Mouse (Mus musculus): ENCODE measurements around the gene Dapk2.

Gene Dapk2

DNA sequence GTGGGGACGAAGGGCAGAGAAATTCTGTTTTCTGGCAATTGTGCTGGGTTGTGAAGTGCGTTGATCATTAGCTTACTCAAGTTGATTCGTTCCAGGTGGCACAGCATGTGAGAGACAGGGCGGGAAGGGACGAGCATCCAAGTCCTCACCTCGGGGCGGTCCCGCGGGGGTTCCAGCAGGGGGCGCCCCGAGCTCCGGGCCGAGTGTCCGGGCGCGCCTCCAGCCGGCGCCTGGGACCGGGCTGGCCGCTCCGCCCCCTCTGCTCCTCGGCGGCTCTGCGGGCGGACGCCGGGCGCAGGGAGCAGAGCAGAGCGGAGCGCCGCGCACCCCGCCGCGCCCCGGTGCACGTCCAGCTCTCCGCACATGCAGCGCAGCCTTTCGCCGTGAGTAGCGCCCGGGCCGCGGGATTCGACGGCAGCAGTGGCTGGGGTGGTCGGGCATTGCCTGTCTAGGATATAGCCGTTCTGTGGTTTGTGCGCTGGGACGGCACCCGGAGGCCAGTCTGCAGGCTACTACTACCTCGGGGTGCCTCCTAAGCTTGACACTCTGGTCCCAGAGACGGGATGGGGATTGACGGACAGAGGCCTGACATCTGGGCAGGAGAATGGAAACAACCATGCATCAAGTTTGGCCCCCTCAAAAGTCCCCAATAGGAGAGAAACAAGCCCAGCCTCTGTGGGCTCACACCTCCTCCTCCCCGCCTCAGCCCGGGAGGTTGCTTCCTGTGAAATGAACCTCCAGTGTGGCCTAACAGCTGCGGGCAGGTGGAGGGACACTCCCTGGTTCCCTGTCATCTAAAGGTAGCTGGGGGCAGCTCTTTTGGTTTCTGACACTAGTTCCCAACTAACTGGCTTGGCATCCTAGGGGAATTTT lies at the start of gene Dapk2:
TSS of gene Dapk2 (plus strand) at position 266 of the 873 bp plus-strand sequence.
- peak; percentile 55 for DNase-seq

DNA sequence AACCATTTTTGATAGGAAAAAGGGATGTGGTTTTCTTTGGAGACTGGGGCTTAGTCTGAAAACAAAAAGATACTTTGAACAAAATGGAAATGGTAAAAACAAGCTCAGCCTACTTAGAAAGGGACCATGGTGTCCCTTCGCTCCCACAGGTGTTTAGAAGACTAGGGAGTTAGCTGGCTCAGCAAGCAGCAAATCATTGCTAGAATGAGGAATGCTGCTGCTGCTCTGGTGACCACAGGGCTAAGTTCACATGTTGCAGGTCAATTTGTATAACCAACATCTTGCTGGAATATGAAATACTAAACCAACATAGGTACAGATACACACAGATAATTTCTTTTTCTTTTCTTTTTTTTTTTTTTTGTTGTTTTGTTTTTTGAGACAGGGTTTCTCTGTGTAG lies 48.4 kb upstream of the Dapk2 start:
- no peak for DNase-seq

DNA sequence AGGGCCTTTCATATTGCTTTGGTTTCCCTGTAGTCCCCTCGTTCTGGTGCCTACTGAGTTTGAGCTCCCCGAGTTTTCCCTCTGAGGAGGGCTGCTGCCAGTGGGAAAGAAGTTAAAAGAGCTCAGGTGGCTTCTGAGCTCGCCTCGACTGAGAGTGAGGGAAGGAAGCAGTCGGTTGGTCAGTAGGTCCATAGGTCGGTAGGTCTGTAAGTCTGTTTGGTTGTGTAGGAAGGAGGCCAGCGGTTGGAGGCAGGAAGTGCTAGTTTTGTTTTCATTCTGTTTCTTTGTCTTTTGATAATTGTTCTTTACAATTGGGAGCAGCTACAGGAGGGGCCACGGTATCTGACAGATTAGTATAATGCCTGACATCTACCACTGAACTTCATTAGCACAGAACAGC lies 47.9 kb upstream of the Dapk2 start:
- no peak for DNase-seq

DNA sequence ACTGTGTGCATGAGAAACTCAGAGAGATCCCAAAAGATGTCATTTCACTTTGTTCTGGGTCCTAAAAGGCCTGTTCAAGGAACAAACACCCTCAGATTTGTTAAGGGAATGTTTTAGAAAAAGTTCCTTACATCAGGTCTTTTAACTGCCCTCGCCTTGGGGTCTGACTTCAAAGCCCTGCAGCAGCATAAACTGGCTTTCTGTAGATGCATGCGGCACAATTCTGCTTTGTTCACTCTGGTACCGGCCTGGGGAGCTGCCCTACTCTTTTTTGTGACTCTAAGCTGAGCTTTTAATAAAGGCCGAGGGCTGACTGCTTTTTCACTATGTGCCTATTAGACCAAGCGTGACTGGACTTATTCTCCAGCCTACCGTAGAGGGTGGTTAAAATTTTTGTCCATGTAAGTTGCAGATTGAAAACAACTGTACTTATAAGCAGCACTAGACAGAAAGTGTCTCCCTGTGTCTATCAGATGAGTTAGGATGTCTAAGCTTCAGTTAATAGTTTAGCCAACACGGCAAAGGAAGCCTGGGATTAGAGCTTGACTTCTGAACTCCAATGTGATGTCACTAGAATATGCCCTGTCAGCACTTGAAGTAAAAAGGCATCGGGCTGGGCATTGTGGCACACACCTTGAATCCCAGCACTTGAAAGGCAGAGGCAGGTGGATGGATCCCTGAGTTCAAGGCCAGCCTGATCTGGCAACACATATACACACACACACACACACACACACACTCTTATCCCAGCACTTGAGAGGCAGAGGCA lies 47.2 kb upstream of the Dapk2 start:
- DNase-seq, result no peak

DNA sequence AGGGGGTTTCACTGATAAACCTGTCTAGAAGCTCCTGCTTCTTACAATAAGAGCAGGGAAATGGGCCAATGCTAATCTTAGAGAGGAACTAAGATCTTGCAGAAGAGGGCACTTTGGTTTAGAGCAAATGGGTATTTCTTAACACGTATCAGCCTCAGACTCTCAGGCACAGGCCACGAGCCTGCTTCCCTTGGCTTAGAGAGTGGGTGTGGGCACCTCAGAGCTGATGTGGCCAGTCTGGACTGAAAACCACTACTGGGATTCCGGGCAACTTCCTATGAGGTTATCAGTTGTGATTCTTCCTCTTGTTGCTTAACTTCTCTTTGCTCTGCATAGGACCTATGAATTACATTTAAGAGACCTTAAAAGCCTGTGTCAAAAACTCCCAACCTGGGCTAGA lies 43.7 kb upstream of the Dapk2 start:
- DNase-seq, result no peak

DNA sequence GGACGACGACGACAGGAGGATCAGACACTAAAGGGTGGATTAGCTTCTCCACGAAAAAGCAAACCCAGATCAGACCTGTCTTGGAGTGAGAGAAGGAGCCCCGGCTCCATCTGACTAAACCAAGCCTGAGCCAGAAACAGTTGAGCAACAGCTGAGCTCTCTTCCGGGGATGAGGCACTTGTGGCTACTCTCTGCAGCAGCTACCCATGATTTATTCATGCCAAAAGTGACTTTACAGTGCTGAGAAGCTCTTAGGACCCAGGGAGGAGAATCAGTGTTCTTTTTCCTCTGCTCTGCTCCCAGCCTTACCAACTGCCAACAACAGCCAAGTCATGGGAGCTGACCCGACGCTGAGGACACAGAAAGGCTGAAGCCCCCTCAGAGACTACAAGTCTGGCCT lies 41.1 kb upstream of the Dapk2 start:
- no peak for DNase-seq

DNA sequence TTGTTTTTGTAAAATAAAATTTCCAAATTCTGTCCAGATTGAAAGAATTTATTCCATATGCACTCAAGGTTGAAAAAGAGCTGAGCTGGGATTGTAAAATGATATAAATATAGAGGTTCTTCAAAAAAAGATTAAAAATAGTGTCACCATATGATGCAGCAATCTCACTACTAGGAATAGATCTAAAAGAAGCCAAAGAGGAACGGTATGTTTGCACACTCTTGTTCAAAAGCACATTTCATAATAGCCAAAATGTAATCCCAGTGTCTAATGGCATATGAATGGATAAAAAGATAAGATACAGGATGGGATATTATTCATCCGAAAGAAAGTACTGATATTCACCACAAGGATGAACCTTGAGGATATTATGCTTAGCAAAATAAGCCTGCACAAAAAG lies 38.5 kb upstream of the Dapk2 start:
- no peak for DNase-seq

DNA sequence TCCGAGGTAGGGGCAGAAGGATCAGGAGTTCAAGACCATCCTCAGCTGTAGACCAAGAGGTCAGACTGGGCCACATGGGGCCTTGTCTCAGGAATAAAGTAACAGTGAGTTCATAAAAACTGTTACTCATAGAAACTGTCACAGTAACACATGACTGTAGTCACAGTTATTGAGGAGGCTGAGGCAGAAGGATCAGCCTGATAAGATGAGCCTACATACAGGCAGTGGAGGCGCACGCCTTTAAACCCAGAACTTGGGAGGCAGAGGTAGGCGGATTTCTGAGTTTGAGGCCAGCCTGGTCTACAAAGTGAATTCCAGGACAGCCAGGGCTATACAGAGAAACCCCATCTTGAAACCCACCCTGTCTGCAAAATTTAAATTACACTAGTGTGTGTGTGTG lies 37.9 kb upstream of the Dapk2 start:
- no peak for DNase-seq

DNA sequence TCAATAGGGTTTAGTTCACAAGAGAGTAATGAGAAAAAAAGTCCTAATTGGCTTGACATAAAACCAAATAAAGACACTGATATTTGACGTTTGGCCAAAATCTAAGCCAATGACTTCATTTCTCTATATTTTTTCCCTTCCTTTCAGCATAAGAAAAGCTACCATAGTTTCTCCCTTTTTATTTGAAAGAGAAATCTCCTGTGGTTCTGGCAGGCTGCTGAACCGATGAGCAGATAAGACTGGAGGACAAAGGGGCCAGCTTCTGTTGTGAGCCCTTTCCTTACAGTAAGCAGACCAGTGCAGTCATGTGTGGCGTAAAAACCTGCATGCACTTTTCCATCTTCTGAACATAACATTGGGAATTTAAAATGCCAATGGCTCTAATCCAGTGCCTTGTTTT lies 37.1 kb upstream of the Dapk2 start:
- no peak for DNase-seq

DNA sequence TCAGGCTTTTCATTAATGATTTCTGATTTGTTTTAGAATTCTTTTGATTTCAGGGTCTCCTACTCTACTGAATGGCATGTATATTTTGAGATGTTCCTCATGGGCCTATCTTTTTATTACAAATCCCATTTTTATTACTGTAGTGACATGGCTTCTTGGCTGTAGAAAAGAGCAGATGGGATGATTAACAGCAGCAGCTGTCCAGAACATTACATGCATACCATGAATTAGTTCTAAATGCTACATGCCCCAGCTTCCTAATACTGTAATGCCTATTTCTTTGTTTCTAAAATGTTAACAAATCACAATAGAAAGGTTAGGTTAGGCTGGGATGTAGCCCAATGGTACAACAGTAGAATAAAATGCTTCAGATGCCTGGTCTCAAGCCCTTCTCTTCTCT lies 36.6 kb upstream of the Dapk2 start:
- DNase-seq, result no peak

DNA sequence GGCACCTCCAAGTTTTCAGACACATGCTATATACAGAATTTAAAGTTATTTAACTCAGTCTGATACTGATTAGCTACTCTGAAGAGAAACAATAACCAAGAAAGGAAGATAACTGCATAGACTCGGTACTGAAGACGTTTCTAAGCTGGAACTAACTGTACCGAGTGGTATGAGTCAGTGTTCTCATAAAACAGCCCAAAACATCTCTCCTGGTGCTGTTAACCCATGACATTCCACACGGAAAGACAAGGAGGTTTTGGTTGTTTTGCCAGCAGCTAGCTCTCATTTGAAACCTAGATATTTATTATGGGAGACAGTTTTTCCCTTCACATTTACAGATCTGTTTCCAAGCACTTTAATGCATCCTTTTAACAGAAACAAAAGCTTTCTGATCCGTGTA lies 34.4 kb upstream of the Dapk2 start:
- DNase-seq, result peak; percentile 34

DNA sequence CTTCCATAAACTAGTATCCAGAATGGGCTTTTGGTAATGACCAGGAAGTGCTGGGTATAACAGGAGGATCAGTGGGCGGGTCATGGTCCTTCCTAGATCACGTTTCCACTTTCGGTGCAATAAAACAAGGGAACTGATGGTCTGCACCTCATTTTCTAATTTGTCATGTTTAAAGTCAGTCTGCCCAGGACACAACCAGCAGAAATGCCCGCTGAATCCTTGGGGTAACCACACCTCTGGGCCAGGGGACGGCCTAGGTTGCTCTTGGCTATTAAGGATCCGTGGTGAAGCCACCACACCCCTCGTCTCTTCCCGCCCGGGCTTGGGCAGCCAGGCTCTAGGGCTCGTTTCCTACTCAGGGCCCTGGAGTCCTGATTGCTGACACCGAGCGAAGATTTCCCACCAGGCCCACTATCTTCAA lies 33.9 kb upstream of the Dapk2 start:
- no peak for DNase-seq

DNA sequence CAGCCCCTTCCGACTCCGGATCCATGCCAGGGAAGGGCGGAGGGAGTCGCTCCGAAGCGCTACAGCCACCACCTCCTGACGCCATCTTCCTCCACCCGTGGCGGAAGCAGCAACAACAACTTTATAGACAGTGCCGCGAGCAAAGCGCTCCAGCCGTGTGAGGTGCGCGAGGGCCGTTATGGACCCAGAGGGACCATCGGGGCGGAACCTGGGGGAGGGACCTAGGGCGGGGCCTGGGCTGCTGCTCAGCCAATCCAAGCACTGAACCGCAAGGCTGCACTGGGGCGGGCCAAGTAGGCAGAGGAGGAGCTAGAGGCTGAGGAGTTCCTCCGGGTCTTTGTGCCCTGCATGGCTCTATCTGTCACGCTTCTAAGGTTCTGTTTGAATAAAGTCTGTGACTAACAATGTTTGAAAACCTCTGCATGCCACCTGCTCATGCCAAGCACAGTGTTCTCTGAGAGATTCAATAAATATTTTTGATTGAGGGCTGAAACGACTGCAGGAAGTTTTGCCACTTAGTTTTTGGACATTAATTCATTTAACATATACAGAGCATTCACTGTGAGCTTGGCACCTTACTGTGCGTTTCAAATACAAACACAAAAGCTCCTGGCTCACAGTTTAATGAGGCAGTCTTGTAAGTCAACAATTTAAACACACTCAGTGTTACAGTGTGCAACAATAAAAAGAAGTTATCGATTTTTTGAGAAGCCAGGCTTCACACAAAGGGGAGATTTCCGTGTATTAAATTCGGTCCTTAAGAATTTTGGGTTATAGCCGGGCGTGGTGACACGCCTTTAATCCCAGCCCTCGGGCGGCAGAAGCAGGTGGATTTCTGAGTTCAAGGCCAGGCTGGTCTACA lies 33.1 kb upstream of the Dapk2 start:
- peak; percentile 97 for DNase-seq

DNA sequence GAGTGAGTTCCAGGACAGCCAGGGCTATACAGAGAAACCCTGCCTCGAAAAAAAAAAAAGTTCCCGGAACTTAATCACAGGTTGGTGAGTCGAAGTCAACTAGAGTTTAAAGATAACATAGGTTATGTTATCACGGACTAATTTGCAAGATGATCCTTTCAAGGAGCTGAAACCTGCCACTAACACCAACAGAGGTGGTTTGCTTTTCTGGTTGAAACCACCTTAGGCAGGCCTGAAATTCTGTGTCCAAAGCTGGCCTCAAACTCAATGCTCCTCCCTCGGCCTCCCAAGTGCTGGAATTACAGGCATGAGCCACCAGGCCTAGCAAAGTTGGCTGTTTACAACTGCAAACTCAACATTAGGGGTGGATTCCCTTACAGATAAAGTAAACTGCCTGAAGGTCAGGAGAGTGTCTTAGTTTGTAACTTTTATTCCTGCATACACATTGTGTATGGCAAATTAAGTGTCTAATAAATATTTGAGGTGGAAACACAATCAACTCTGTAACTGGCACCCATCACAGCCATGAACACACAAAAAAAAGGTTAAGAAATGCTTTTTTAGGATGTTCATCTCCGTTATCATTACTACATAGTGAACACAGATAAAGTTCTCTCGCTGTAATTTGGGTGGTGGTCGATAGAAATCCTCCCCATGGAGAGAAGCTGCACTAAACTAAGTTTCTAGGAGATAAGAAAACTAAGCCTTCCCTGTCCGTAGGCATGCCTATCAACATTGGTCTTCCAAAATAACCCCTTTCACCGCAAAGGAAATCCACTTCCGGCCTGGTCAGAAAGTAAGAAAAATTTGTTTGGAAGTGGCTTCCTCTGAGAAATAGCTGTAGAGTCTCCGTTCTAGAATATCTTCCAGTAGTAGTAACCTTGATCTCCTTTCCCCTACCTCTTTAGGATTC lies 32.2 kb upstream of the Dapk2 start:
- DNase-seq, result no peak

DNA sequence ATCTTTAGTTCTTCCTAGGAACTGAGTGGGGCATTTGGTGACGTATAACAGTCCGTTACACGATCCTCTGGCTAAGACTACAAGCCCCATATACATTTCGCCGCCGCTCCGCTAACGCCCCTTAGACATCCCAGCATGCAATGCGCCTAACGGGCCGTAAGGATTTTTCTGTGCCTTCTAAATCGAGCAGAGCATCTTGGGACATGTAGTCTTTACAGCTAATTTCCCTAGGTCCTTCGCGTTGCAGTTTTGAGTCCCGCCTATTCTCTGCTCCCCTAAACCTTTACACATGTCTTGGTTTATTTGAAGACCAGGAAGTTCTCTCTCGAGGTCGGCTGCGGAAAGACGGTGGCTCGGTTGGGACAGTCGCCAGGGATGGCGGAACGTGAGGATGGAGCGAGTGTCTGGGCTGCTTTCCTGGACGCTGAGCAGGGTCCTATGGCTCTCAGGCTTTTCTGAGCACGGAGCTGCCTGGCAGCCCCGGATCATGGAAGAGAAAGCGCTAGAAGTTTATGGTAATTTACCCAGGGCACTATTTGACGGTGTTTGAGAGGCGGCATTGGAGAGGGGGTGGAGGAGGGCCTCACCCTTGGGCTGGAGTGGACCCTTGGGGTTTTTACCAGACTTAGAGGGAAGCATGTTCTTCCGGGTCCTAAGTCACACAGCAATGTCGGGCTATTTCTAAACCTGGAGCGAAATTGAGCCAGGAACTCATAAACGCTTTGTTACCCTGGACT lies 31.4 kb upstream of the Dapk2 start, which contains the start of the genes Snx1 and Ciao2a:
TSS of gene Snx1 (minus strand) at position 132 of the 737 bp plus-strand sequence.
TSS of gene Ciao2a (plus strand) at position 156 of the 737 bp plus-strand sequence.
- peak; percentile 95 for DNase-seq

DNA sequence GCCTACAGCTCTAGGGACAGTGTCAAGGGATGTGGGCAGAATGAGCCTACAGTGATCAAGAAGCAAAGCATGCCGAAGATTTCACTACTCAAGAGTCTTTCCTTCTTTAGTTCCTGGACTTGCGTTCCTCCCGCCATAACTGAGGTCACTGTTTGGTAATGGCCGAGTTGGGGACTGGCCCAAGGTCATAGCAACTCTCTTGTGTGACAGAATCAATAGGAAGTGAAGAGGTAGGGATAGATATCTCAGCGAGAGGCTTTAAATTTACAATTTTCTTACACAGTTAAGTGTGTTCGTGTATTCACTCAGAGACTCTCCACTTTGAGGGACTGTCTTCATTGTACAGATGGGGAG lies 30.9 kb upstream of the Dapk2 start:
- no peak for DNase-seq

DNA sequence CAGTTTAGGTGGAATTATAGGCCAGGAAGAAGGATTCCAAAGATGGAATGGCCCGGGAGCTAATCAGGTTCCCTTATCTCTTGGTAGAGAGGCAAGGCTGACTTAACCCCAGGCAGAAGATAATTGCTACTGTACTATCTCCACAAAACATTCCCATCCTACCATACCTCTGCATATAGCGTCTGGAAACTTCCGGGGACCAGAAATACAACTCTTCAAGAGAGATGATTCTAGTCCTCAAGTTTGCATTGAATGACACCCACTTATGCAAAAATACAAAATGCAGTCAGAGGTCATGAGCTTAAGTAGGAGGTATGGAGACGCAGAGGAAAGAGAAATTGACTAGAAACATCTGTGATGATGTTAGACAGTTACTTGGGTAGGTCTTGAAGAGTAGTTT lies 30.1 kb upstream of the Dapk2 start:
- DNase-seq, result no peak

DNA sequence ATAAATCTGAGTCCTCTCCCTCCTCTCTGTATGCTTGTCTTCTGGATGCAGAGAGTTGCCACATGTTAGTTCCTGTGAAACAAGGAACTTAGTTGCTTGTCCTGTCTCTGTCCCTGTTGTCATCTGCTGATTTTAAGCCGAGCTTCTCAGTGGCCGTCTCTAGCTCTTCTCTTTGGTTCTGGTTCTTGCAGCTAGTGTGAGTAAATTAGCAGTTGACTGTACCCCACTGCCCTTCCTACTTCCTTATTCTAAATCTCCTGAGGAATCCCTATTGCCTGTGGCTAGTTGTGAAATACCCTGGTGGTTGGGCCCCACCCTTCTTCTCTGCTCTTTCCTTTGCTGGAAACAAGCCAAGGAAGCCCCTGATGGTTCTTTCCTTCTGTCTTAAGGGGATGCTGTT lies 26.6 kb upstream of the Dapk2 start:
- DNase-seq, result no peak

DNA sequence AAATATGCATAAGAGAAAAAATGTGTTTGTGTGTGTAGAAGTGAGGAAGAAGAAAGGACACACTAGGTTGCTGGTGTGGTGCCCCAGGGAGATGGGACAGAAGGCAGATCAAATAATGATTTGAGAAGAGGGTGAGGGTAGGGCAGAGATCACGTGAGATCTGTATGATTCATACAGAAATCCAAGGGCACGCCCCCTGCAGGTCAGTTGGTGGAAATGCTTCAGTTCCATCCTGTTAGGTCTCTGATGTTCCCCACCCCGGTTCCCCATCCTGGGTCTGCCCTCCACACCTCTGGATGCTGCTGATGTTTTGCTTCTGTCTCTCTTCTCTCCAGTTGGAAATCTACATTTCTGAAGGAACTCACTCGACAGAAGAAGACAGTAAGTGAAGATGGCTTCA lies 22.1 kb upstream of the Dapk2 start:
- DNase-seq, result no peak

DNA sequence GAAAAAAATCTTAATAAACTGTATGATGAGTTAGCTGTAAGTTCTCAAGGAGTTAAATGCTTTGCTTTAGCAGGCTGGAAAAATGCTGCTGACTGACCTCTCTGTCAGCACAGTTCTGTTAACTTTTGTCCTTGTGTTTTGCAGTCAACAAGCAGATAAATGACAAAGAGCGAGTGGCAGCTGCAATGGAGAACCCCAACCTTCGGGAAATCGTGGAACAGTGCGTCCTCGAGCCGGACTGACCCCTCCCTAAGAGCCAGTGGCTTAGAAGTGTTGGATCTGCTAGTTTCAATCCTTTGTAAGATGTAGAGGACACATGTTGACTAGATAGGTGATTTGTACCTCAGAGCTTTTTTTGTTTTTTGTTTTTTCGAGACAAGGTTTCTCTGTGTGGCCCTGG lies 19.8 kb upstream of the Dapk2 start:
- no peak for DNase-seq

DNA sequence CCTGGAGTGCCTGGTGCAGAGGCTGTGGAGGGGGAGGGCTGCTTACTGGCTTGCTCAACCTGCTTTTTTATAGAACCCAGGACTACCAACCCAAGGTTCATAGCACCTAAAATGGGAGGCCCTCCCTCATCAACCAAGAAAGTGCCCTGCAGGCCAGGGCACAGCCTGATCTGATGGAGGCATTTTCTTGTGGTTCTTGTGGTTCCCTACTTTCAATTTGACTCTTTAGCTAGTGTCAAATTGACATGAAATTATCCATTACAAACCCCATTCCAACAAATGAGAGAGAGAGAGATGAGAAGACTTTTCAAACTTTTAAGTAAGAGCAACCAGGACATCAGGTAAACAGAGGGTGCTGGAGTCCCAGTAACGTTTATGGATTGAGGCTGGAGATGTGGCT lies 15.8 kb upstream of the Dapk2 start:
- no peak for DNase-seq

Data from right cerebral cortex, adult 18-20 months (tissue).